Mouse (Mus musculus): ENCODE measurements around the gene Omp.

The Omp gene

GRCm38 (mm10) chr7:98095852-98096251 lies 49.5 kb downstream of the Omp start:
- no peak for DNase-seq

All from right cerebral cortex, postnatal 4 days (tissue).